Mouse (Mus musculus): ENCODE results near the gene March6. TPM values are rescaled to one million over a fixed set of nuclear protein-coding genes. Genes with fewer than 3 reads are reported as not detected.

The March6 gene
- polyA plus RNA-seq, 1 experiment: 91.4 TPM

GRCm38 (mm10) chr15:31502996-31503395 is 27.9 kb downstream of the March6 start:
- TF ChIP-seq GATA1 (IDR thresholded peaks at IDR 0.05; ENCODE audit: low read length): no peak

GRCm38 (mm10) chr15:31502313-31502712 is 28.5 kb downstream of the March6 start:
- no peak for TF ChIP-seq GATA1 (IDR thresholded peaks at IDR 0.05; ENCODE audit: low read length)

- TF ChIP-seq GATA1 (IDR thresholded peaks at IDR 0.05; ENCODE audit: low read length): no peak
Measured at GRCm38 (mm10) chr15:31494803-31495202, 36.0 kb downstream of the March6 start.

DNA sequence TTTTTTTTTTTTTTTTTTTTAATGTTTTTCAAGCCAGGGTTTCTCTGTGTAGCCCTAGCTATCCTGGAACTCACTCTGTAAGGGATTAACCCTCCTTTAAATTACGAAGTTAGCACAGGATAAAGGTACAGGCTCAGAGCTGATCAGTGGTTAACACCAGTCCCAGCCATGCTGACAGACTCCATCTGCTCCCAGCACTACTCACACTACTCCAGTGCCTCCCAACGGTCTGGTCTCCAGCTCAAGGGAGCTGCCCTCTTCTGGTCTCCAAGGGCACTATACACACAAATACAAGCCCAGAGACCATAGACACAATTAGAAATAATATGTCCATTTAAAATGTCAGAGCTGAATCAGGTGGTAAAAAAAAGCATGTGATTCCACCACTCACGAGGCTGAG is 36.5 kb downstream of the March6 start:
- no peak for TF ChIP-seq GATA1 (IDR thresholded peaks at IDR 0.05; ENCODE audit: low read length)

DNA sequence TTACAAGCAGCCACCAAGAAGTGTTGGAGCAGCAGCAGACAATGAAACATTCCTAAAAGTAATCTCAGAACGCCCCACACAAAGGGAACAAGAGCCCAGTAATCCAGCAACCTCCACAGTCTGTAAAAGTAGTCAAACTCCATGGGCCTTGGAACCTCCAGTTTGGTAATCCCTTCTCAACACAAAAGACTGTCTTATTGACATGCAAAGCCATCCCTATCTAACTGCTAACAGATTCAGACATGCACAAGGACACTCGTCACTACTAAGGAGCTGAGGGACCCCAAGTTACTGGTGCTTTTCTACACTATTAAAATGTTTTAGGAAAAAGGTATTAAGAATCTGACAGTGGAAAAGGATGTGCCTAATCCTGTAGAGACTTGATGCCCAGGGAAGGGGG is 43.4 kb downstream of the March6 start:
- TF ChIP-seq GATA1 (IDR thresholded peaks at IDR 0.05; ENCODE audit: low read length): no peak

DNA sequence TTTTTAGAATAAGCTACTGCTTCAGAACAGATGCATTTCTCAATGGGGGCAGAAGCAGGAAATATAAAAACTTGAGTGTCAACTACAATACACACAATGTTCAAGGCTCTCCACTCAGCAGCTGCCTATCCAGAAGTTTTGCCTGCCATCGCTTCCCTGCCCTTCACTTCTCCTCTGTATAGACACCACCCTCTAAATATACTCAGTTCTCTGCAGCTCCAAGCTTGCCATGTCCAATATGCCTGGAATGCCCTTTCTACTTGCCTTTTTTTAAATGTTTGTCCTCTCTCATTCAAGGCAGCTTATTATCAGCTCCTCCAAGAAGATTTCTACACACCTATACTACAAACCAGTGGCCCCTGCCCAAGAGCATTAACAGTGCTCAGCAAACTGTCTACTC is 54.2 kb downstream of the March6 start:
- no peak for TF ChIP-seq GATA1 (IDR thresholded peaks at IDR 0.05; ENCODE audit: low read length)

- no peak for TF ChIP-seq GATA1 (IDR thresholded peaks at IDR 0.05; ENCODE audit: low read length)
Measured at GRCm38 (mm10) chr15:31472645-31473574, 57.9 kb downstream of the March6 start.

- no peak for TF ChIP-seq GATA1 (IDR thresholded peaks at IDR 0.05; ENCODE audit: low read length)
Measured at GRCm38 (mm10) chr15:31471529-31471928, 59.3 kb downstream of the March6 start.

DNA sequence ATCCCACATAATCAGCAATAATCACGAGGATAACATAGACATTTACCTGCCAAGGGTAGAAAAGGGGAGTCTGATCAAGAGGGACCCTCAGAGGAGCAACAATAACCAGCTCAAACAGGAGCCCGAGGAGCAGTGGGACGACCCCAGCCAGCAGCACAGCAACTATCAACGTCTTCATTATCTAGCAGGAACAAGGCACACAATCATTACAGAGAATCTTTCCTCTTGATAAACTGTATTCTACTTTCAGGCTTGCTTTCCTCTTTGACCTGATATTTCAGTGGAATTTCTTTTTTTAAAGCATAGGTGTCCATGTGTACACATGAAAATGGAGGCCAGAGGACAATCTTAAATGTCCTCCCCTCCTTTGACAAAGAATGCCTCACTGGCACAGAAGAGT is 61.4 kb downstream of the March6 start:
- TF ChIP-seq GATA1 (IDR thresholded peaks at IDR 0.05; ENCODE audit: low read length): no peak

GRCm38 (mm10) chr15:31468806-31469205 is 62.0 kb downstream of the March6 start:
- TF ChIP-seq GATA1 (IDR thresholded peaks at IDR 0.05; ENCODE audit: low read length): no peak

DNA sequence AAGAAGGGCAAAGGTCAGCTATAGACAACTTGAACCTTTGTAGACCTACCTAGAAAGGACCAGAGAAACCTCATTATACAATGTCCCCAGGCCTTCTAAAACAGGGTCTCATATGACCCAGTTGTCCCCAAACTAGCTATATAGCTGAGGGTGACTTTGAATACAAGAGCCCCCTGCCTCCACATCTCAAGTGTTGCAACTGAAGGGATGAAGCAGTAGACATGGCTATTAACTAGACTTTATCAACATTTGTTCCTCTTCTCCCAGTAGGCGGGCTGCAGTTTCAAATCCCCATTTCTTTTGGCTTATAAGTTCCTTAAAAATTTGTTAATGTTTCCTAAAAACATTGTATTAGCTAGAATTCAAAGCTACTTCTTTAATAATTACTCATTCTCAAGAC is 64.1 kb downstream of the March6 start:
- no peak for TF ChIP-seq GATA1 (IDR thresholded peaks at IDR 0.05; ENCODE audit: low read length)

GRCm38 (mm10) chr15:31466295-31466694 is 64.6 kb downstream of the March6 start:
- TF ChIP-seq GATA1 (IDR thresholded peaks at IDR 0.05; ENCODE audit: low read length): no peak

GRCm38 (mm10) chr15:31465806-31466205 is 65.0 kb downstream of the March6 start:
- TF ChIP-seq GATA1 (IDR thresholded peaks at IDR 0.05; ENCODE audit: low read length): no peak

- TF ChIP-seq GATA1 (IDR thresholded peaks at IDR 0.05; ENCODE audit: low read length): no peak
Measured at GRCm38 (mm10) chr15:31460571-31460970, 70.3 kb downstream of the March6 start.

DNA sequence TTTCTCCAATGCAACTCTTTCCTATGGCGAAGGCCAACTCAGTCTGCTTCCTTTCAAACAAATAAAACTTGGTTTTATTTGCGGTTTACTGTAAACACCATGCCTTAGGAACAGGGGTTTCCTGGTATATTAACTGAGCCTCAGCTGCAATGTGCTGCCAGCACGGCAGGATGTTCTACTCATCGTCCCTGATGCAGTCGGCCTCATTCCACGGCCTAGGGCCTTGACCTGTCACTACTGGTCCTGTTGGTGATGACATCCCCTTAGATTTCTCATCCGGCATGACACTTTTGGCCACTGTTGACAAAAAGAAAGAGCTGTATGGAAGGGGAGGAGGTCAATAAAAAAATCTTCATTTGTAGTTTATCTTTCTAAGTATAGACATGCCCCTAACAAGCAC is 72.8 kb downstream of the March6 start:
- no peak for TF ChIP-seq GATA1 (IDR thresholded peaks at IDR 0.05; ENCODE audit: low read length)

DNA sequence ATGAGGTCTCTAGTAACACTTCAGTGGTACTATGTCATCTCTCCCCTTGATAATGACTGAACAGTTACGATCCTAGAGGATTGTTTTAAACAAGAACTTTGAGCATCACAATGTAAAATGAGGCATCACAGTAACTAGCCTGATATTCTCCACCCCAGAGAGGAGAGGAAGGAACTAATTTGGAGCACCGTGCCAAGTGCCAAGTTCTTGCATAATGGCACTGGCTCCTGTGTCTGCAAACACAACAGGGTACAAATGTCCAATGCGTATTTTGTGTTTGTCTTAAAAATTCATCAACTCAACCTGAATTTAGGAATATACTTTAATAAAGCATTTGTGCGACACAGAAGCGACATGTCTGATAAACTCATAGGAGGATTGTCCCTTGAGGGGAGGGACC is 74.5 kb downstream of the March6 start:
- TF ChIP-seq GATA1 (IDR thresholded peaks at IDR 0.05; ENCODE audit: low read length): no peak

DNA sequence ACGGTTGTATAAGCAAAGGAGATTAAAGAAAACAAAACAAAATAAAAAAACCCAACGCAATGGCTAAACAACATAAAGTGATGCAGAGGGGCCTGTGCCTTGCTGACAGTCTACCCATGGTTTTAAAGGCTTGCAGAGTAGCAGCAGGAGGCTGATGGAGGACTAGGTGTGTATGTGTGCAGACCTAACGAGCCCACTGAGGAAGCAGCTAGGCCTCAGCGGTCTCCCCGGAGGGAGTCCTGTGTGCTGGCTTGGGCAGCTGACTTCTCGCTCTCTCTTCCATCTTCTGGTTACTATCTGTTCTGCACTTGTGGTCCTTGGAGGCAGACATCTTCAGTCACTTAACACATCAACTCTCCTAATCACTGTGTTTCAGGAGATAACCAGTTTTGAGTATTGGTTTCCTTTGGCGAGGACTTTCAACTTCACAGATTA is 76.0 kb downstream of the March6 start:
- no peak for TF ChIP-seq GATA1 (IDR thresholded peaks at IDR 0.05; ENCODE audit: low read length)
